Mouse (Mus musculus): ENCODE measurements around the gene Pla2g4a. TPM values are rescaled to one million over a fixed set of nuclear protein-coding genes. Genes with fewer than 3 reads are reported as not detected.
A peak's percentile ranks its signal among the peaks of the same experiment; 100 is the strongest.

The Pla2g4a gene
- polyA plus RNA-seq, 1 experiment from 2014 or later, result 45.6 TPM

- ATAC-seq (ENCODE audit: insufficient read depth, low FRiP score), result no peak
- H3K9ac ChIP-seq (ENCODE audit: low read length), result no peak overlapping the region
- H3K4me1 ChIP-seq (ENCODE audit: control insufficient read depth, insufficient read depth, low read length), result peaks cover 5% of the 10 kb centered on the region
- no peak overlapping the region for H3K4me2 ChIP-seq (ENCODE audit: low read depth, low read length)
- H3K36me3 ChIP-seq (ENCODE audit: control insufficient read depth, insufficient read depth, low read length), result no peaks in the 10 kb centered on the region
- no peaks in the 10 kb centered on the region for H3K9me3 ChIP-seq (replicated peaks; ENCODE audit: control insufficient read depth, low read length)
- WGBS, result 53% methylated on average over 4 of the region's 4 CpGs
- no peak overlapping the region for H3K27ac ChIP-seq (ENCODE audit: low read length)
- no peak overlapping the region for H3K4me3 ChIP-seq (replicated peaks; ENCODE audit: low read length)
- H3K27me3 ChIP-seq (ENCODE audit: control insufficient read depth, insufficient read depth, low read length), result no peaks in the 10 kb centered on the region
Observed at GRCm38 (mm10) chr1:149955482-149955881, 5.6 kb downstream of the Pla2g4a start.

GRCm38 (mm10) chr1:149954026-149954425 lies 7.1 kb downstream of the Pla2g4a start:
- Histone ChIP-seq H3K4me3 (replicated peaks; ENCODE audit: low read length) (no peak overlapping the region), H3K9me3 (replicated peaks; ENCODE audit: control insufficient read depth, low read length) (no peaks in the 10 kb centered on the region), H3K4me2 (ENCODE audit: low read depth, low read length) (no peak overlapping the region), H3K4me1 (ENCODE audit: control insufficient read depth, insufficient read depth, low read length) (peaks cover 13% of the 10 kb centered on the region), H3K27ac (ENCODE audit: low read length) (no peak overlapping the region), H3K36me3 (ENCODE audit: control insufficient read depth, insufficient read depth, low read length) (no peaks in the 10 kb centered on the region), H3K27me3 (ENCODE audit: control insufficient read depth, insufficient read depth, low read length) (no peaks in the 10 kb centered on the region), H3K9ac (ENCODE audit: low read length) (no peak overlapping the region)
- ATAC-seq (ENCODE audit: insufficient read depth, low FRiP score), result no peak
- WGBS, result 87% methylated on average over 6 of the region's 6 CpGs

DNA sequence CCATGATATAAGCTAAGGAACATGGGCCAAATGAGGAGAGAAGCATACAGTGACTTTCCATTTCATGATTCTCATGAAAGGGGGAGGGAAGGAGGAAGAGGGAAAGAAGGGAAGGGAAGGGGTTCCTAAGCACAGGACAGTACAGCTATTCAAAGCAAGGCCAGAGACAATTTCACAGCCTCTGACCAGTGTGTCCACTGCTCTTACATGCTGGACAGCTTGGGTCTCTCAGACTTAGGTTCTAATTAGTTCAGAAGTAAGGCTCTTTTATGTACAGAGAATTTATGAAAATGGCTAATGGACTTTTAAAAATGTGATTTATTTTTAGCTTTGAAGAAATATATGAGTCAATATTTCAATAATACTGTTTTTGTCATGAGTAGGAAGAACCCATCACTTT lies 9.0 kb downstream of the Pla2g4a start:
- ATAC-seq (ENCODE audit: insufficient read depth, low FRiP score), result no peak
- Histone ChIP-seq H3K27ac (ENCODE audit: low read length) (no peak overlapping the region), H3K4me2 (ENCODE audit: low read depth, low read length) (no peak overlapping the region), H3K4me3 (replicated peaks; ENCODE audit: low read length) (no peak overlapping the region), H3K27me3 (ENCODE audit: control insufficient read depth, insufficient read depth, low read length) (no peaks in the 10 kb centered on the region), H3K4me1 (ENCODE audit: control insufficient read depth, insufficient read depth, low read length) (peaks cover 13% of the 10 kb centered on the region), H3K9ac (ENCODE audit: low read length) (no peak overlapping the region), H3K36me3 (ENCODE audit: control insufficient read depth, insufficient read depth, low read length) (no peaks in the 10 kb centered on the region), H3K9me3 (replicated peaks; ENCODE audit: control insufficient read depth, low read length) (no peaks in the 10 kb centered on the region)

DNA sequence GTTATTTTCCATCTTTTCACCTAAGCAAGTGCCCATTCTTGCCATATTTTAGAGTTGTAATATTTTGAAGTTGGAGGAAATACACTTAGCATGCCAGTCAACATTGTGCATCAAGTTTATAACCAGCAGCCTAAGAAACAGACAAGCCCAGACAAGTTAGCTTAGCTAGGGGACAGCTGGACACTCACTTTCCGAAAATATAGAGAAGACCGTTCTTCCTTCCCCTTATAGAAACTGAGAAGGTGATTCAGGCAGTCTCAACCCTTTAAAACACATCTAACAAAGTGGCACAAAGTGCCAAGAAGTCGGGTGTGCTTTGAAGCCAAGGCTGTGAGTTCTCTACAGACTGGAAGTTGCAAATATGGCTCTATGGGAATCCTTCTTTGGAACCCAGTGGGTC lies 10.4 kb downstream of the Pla2g4a start:
- H3K4me3 ChIP-seq (replicated peaks; ENCODE audit: low read length), result no peak overlapping the region
- no peak overlapping the region for H3K4me2 ChIP-seq (ENCODE audit: low read depth, low read length)
- peaks cover 10% of the 10 kb centered on the region; the same call in 1 of the 2 replicates for H3K4me1 ChIP-seq (ENCODE audit: control insufficient read depth, insufficient read depth, low read length)
- ATAC-seq (ENCODE audit: insufficient read depth, low FRiP score), result no peak
- WGBS, result 75% methylated on average over 3 of the region's 3 CpGs
- H3K36me3 ChIP-seq (ENCODE audit: control insufficient read depth, insufficient read depth, low read length), result no peaks in the 10 kb centered on the region
- no peaks in the 10 kb centered on the region for H3K9me3 ChIP-seq (replicated peaks; ENCODE audit: control insufficient read depth, low read length)
- H3K9ac ChIP-seq (ENCODE audit: low read length), result no peak overlapping the region
- no peaks in the 10 kb centered on the region for H3K27me3 ChIP-seq (ENCODE audit: control insufficient read depth, insufficient read depth, low read length)
- H3K27ac ChIP-seq (ENCODE audit: low read length), result no peak overlapping the region

GRCm38 (mm10) chr1:149950254-149950653 lies 10.8 kb downstream of the Pla2g4a start:
- H3K4me2 ChIP-seq (ENCODE audit: low read depth, low read length), result no peak overlapping the region

GRCm38 (mm10) chr1:149949334-149949733 lies 11.8 kb downstream of the Pla2g4a start:
- ATAC-seq (ENCODE audit: insufficient read depth, low FRiP score), result peak; percentile 56; the same call in 1 of the 2 replicates
- H3K27me3 ChIP-seq (ENCODE audit: control insufficient read depth, insufficient read depth, low read length), result no peaks in the 10 kb centered on the region
- H3K4me3 ChIP-seq (replicated peaks; ENCODE audit: low read length), result no peak overlapping the region
- no peaks in the 10 kb centered on the region for H3K9me3 ChIP-seq (replicated peaks; ENCODE audit: control insufficient read depth, low read length)
- H3K9ac ChIP-seq (ENCODE audit: low read length), result no peak overlapping the region
- no peaks in the 10 kb centered on the region for H3K36me3 ChIP-seq (ENCODE audit: control insufficient read depth, insufficient read depth, low read length)
- 64% methylated on average over 1 of the region's 1 CpGs for WGBS
- H3K4me2 ChIP-seq (ENCODE audit: low read depth, low read length), result no peak overlapping the region
- peaks cover 8% of the 10 kb centered on the region; the same call in 1 of the 2 replicates for H3K4me1 ChIP-seq (ENCODE audit: control insufficient read depth, insufficient read depth, low read length)
- no peak overlapping the region; the same call in 1 of the 2 replicates for H3K27ac ChIP-seq (ENCODE audit: low read length)

More at GRCm38 (mm10) chr1:149950254-149950653, 10.8 kb downstream of the Pla2g4a start:
- H3K4me1 ChIP-seq (ENCODE audit: control insufficient read depth, insufficient read depth, low read length), result peaks cover 8% of the 10 kb centered on the region; the same call in 1 of the 2 replicates
- no peaks in the 10 kb centered on the region for H3K9me3 ChIP-seq (replicated peaks; ENCODE audit: control insufficient read depth, low read length)
- no peak overlapping the region for H3K27ac ChIP-seq (ENCODE audit: low read length)
- no peak for ATAC-seq (ENCODE audit: insufficient read depth, low FRiP score)
- WGBS, result 75% methylated on average over 1 of the region's 1 CpGs
- H3K36me3 ChIP-seq (ENCODE audit: control insufficient read depth, insufficient read depth, low read length), result no peaks in the 10 kb centered on the region
- no peak overlapping the region for H3K9ac ChIP-seq (ENCODE audit: low read length)
- no peaks in the 10 kb centered on the region for H3K27me3 ChIP-seq (ENCODE audit: control insufficient read depth, insufficient read depth, low read length)
- no peak overlapping the region for H3K4me3 ChIP-seq (replicated peaks; ENCODE audit: low read length)

GRCm38 (mm10) chr1:149948066-149948825 lies 12.8 kb downstream of the Pla2g4a start:
- Histone ChIP-seq H3K9me3 (replicated peaks; ENCODE audit: control insufficient read depth, low read length) (no peaks in the 10 kb centered on the region), H3K4me3 (replicated peaks; ENCODE audit: low read length) (no peak overlapping the region), H3K4me1 (ENCODE audit: control insufficient read depth, insufficient read depth, low read length) (peaks cover 8% of the 10 kb centered on the region; the same call in 1 of the 2 replicates), H3K9ac (ENCODE audit: low read length) (no peak overlapping the region), H3K27me3 (ENCODE audit: control insufficient read depth, insufficient read depth, low read length) (no peaks in the 10 kb centered on the region), H3K36me3 (ENCODE audit: control insufficient read depth, insufficient read depth, low read length) (no peaks in the 10 kb centered on the region), H3K27ac (ENCODE audit: low read length) (no peak overlapping the region), H3K4me2 (ENCODE audit: low read depth, low read length) (no peak overlapping the region)
- ATAC-seq (ENCODE audit: insufficient read depth, low FRiP score), result no peak
- WGBS, result 86% methylated on average over 8 of the region's 8 CpGs

DNA sequence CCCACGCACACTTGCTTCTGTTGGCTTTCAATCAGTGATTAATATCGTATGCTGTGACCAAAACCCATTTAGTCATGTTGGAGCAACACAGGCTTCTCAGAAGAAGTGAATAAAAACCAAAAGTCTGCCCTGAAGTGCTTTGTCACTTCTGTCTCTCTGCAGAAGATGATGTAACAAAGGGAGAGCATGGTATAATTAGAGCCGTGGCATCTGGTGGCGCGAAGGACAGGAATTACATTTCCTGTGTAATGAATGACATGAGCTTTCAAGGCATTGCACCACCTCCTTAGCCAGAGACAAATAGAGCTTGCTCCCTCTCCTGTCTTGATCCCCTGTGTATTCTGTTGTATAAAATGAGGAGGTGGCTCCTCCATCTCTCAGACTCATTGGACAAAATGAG lies 14.1 kb downstream of the Pla2g4a start:
- H3K9ac ChIP-seq (ENCODE audit: low read length), result no peak overlapping the region
- 53% methylated on average over 5 of the region's 5 CpGs for WGBS
- H3K36me3 ChIP-seq (ENCODE audit: control insufficient read depth, insufficient read depth, low read length), result no peaks in the 10 kb centered on the region
- no peak for ATAC-seq (ENCODE audit: insufficient read depth, low FRiP score)
- H3K9me3 ChIP-seq (replicated peaks; ENCODE audit: control insufficient read depth, low read length), result no peaks in the 10 kb centered on the region
- H3K4me2 ChIP-seq (ENCODE audit: low read depth, low read length), result no peak overlapping the region
- no peak overlapping the region for H3K27ac ChIP-seq (ENCODE audit: low read length)
- no peaks in the 10 kb centered on the region for H3K27me3 ChIP-seq (ENCODE audit: control insufficient read depth, insufficient read depth, low read length)
- no peak overlapping the region for H3K4me3 ChIP-seq (replicated peaks; ENCODE audit: low read length)
- H3K4me1 ChIP-seq (ENCODE audit: control insufficient read depth, insufficient read depth, low read length), result peaks cover 8% of the 10 kb centered on the region; the same call in 1 of the 2 replicates

GRCm38 (mm10) chr1:149946432-149946831 lies 14.7 kb downstream of the Pla2g4a start:
- no peak overlapping the region for H3K4me2 ChIP-seq (ENCODE audit: low read depth, low read length)
- H3K4me1 ChIP-seq (ENCODE audit: control insufficient read depth, insufficient read depth, low read length), result peaks cover 8% of the 10 kb centered on the region; the same call in 1 of the 2 replicates
- WGBS, result 82% methylated on average over 3 of the region's 3 CpGs
- H3K27me3 ChIP-seq (ENCODE audit: control insufficient read depth, insufficient read depth, low read length), result no peaks in the 10 kb centered on the region
- H3K9ac ChIP-seq (ENCODE audit: low read length), result no peak overlapping the region
- no peak overlapping the region for H3K4me3 ChIP-seq (replicated peaks; ENCODE audit: low read length)
- H3K36me3 ChIP-seq (ENCODE audit: control insufficient read depth, insufficient read depth, low read length), result no peaks in the 10 kb centered on the region
- no peak for ATAC-seq (ENCODE audit: insufficient read depth, low FRiP score)
- H3K27ac ChIP-seq (ENCODE audit: low read length), result no peak overlapping the region
- no peaks in the 10 kb centered on the region for H3K9me3 ChIP-seq (replicated peaks; ENCODE audit: control insufficient read depth, low read length)
